Mouse (Mus musculus): Measurements from ENCODE around the gene Gm7073. TPM values are rescaled to one million over a fixed set of nuclear protein-coding genes. Genes with fewer than 3 reads are reported as not detected.
A peak's percentile ranks its signal among the peaks of the same experiment; 100 is the strongest.

The Gm7073 gene
- not detected in 2 replicates for polyA plus RNA-seq (2012; rRNA removed)
- not detected in 2 replicates for polyA plus RNA-seq (2014; fragmentation: Nextera tagmentation; extraction: Ambion mirVana)

- ATAC-seq (ENCODE audit: low FRiP score, low read depth) (no peak), DNase-seq (ENCODE audit: low spot score) (no peak)
- H3K4me3 ChIP-seq (replicated peaks; ENCODE audit: low read length) = no peak within 1 kb of the TSS
- no peaks in the 10 kb centered on the region for H3K36me3 ChIP-seq (ENCODE audit: control insufficient read depth, insufficient read depth, low read length)
- TF ChIP-seq POLR2A (IDR thresholded peaks at IDR 0.05; ENCODE audit: borderline replicate concordance, extremely low read depth, insufficient read depth, insufficient read length) = no peak
- no peaks in the 10 kb centered on the region for H3K9me3 ChIP-seq (ENCODE audit: control insufficient read depth, low read length)
- H3K4me2 ChIP-seq (replicated peaks; ENCODE audit: low read depth, low read length, severe bottlenecking) = no peak within 1 kb of the TSS
- H3K9ac ChIP-seq (ENCODE audit: low read depth, low read length, severe bottlenecking) = no peak within 1 kb of the TSS
- no peaks in the 10 kb centered on the region; the same call in 1 of the 2 replicates for H3K27me3 ChIP-seq (ENCODE audit: control insufficient read depth, insufficient read depth, low read length)
- H3K4me1 ChIP-seq (ENCODE audit: control insufficient read depth, insufficient read depth, low read length) = no peaks in the 10 kb centered on the region
- H3K27ac ChIP-seq (replicated peaks; ENCODE audit: low read depth, low read length) = no peak within 1 kb of the TSS
Observed at GRCm38 (mm10) chrX:60539149-60539548, at the start of gene Gm7073. Gm7073 (minus strand) TSS chrX:60539249.

DNA sequence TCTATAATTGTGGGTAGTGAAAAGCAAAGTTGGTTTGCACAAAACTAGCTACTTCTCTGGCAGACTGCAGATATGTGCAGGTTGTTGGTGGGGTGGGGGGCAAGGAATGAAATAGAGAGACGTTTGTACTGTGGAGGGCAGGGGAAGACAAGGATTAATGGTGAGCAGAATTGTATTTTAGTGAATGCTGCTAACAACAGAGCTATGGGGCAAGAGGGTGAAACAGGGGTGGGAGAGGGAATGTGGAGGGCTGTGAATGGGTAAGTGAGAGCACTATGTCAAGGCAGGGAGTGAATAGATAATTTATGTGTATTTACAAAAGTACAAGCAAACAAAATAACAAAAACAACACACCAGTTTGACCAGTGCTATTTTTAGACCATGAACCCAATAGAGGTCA lies 31.5 kb upstream of the Gm7073 start:
- DNase-seq (ENCODE audit: low spot score) = no peak
- no peak for ATAC-seq (ENCODE audit: low FRiP score, low read depth)
- 14% methylated on average over 1 of the region's 1 CpGs for WGBS
- no peaks in the 10 kb centered on the region for H3K36me3 ChIP-seq (ENCODE audit: control insufficient read depth, insufficient read depth, low read length)
- no peak overlapping the region for H3K4me3 ChIP-seq (replicated peaks; ENCODE audit: low read length)
- no peak overlapping the region for H3K9ac ChIP-seq (ENCODE audit: low read depth, low read length, severe bottlenecking)
- H3K27me3 ChIP-seq (ENCODE audit: control insufficient read depth, insufficient read depth, low read length) = no peaks in the 10 kb centered on the region
- no peak overlapping the region for H3K4me2 ChIP-seq (replicated peaks; ENCODE audit: low read depth, low read length, severe bottlenecking)
- H3K27ac ChIP-seq (replicated peaks; ENCODE audit: low read depth, low read length) = no peak overlapping the region
- no peaks in the 10 kb centered on the region for H3K9me3 ChIP-seq (ENCODE audit: control insufficient read depth, low read length)
- H3K4me1 ChIP-seq (ENCODE audit: control insufficient read depth, insufficient read depth, low read length) = no peaks in the 10 kb centered on the region
- no peak for TF ChIP-seq POLR2A (IDR thresholded peaks at IDR 0.05; ENCODE audit: borderline replicate concordance, extremely low read depth, insufficient read depth, insufficient read length)

DNA sequence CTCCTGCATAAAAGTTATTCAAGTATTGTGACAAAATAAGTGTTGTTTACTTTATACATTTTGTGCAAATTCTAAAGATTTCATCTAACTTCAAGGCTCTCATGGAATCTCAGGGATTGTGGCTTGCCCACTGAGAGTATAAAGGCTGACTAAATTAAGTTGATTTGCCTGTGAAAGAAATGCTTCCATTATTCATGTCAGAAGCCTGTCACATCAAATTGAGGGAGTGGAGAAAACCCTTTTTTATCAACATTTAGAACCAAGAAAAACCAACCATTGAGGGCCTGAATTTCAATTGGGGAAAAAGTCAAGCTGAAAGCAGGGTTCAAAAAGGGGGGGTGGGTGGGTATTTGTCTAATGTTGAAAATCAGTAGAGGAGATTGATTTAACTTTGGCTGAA lies 30.0 kb upstream of the Gm7073 start:
- Histone ChIP-seq H3K9ac (ENCODE audit: low read depth, low read length, severe bottlenecking) (no peak overlapping the region), H3K4me3 (replicated peaks; ENCODE audit: low read length) (no peak overlapping the region), H3K27ac (replicated peaks; ENCODE audit: low read depth, low read length) (no peak overlapping the region), H3K4me2 (replicated peaks; ENCODE audit: low read depth, low read length, severe bottlenecking) (no peak overlapping the region), H3K36me3 (ENCODE audit: control insufficient read depth, insufficient read depth, low read length) (no peaks in the 10 kb centered on the region), H3K4me1 (ENCODE audit: control insufficient read depth, insufficient read depth, low read length) (no peaks in the 10 kb centered on the region), H3K27me3 (ENCODE audit: control insufficient read depth, insufficient read depth, low read length) (no peaks in the 10 kb centered on the region), H3K9me3 (ENCODE audit: control insufficient read depth, low read length) (no peaks in the 10 kb centered on the region)
- ATAC-seq (ENCODE audit: low FRiP score, low read depth) (no peak), DNase-seq (ENCODE audit: low spot score) (no peak)
- TF ChIP-seq POLR2A (IDR thresholded peaks at IDR 0.05; ENCODE audit: borderline replicate concordance, extremely low read depth, insufficient read depth, insufficient read length) = no peak

GRCm38 (mm10) chrX:60555242-60555641 lies 16.2 kb upstream of the Gm7073 start:
- 45% methylated on average over 4 of the region's 4 CpGs for WGBS
- TF ChIP-seq POLR2A (IDR thresholded peaks at IDR 0.05; ENCODE audit: borderline replicate concordance, extremely low read depth, insufficient read depth, insufficient read length) = no peak
- Histone ChIP-seq H3K4me1 (ENCODE audit: control insufficient read depth, insufficient read depth, low read length) (no peaks in the 10 kb centered on the region), H3K9me3 (ENCODE audit: control insufficient read depth, low read length) (no peaks in the 10 kb centered on the region), H3K27ac (replicated peaks; ENCODE audit: low read depth, low read length) (no peak overlapping the region), H3K4me3 (replicated peaks; ENCODE audit: low read length) (no peak overlapping the region), H3K9ac (ENCODE audit: low read depth, low read length, severe bottlenecking) (no peak overlapping the region), H3K36me3 (ENCODE audit: control insufficient read depth, insufficient read depth, low read length) (no peaks in the 10 kb centered on the region), H3K27me3 (ENCODE audit: control insufficient read depth, insufficient read depth, low read length) (no peaks in the 10 kb centered on the region), H3K4me2 (replicated peaks; ENCODE audit: low read depth, low read length, severe bottlenecking) (no peak overlapping the region)
- DNase-seq (ENCODE audit: low spot score) = no peak
- ATAC-seq (ENCODE audit: low FRiP score, low read depth) = no peak

DNA sequence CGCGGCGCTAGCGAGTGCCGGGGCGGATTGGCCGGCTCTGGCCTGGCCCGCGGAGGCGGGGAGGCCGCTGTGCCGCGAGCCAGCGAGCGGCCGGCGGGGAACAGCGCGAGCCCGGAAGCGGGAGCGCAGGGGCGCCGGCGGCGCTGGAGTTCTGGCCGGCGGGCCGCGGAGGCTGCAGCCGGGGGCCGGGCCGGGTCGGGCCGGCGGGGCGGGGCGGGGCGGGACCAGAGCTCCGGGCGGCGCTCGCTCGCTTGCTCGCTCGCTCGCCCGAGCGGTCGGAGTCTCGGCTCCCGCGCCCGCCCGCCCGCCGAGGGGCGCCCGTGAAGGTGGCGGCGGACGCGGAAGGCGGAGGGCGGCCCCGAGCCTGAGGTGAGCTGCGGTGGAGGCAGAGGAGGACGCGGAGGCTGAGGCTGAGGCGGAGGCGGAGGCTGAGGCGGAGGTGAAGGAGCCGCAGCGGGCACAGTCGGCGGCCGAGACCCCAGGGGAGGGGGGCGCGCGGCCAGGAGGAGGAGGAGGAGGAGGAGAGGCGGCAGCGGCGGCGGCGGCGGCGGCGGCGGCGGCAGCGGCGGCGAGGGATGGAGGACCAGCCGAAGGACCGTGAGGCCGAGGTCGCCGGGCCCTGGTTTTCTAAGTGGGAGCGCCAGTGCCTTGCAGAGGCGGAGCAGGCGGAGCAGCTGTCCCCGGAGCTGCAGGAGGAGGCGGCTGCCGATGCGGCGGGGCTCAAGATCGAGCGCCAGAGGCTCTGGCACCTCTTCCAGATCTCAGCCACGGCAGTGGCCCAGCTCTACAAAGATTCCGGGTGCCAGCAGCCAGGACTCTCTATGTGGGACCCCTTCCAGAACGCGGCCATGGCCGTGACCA lies 8.6 kb upstream of the Gm7073 start:
- TF ChIP-seq POLR2A (IDR thresholded peaks at IDR 0.05; ENCODE audit: borderline replicate concordance, extremely low read depth, insufficient read depth, insufficient read length) = no peak
- DNase-seq (ENCODE audit: low spot score) (peak; percentile 28), ATAC-seq (ENCODE audit: low FRiP score, low read depth) (peak; percentile 88)
- peak overlapping the region; percentile 46 for H3K4me2 ChIP-seq (replicated peaks; ENCODE audit: low read depth, low read length, severe bottlenecking)
- H3K4me1 ChIP-seq (ENCODE audit: control insufficient read depth, insufficient read depth, low read length) = no peaks in the 10 kb centered on the region
- H3K9me3 ChIP-seq (ENCODE audit: control insufficient read depth, low read length) = no peaks in the 10 kb centered on the region
- H3K36me3 ChIP-seq (ENCODE audit: control insufficient read depth, insufficient read depth, low read length) = no peaks in the 10 kb centered on the region
- no peaks in the 10 kb centered on the region; the same call in 1 of the 2 replicates for H3K27me3 ChIP-seq (ENCODE audit: control insufficient read depth, insufficient read depth, low read length)
- WGBS = 17% methylated on average over 25 of the region's 113 CpGs
- H3K9ac ChIP-seq (ENCODE audit: low read depth, low read length, severe bottlenecking) = peak overlapping the region; percentile 66
- peak overlapping the region; percentile 48; the same call in 1 of the 2 replicates for H3K27ac ChIP-seq (replicated peaks; ENCODE audit: low read depth, low read length)
- peak overlapping the region; percentile 51 for H3K4me3 ChIP-seq (replicated peaks; ENCODE audit: low read length)
